In the genomic region with DNA sequence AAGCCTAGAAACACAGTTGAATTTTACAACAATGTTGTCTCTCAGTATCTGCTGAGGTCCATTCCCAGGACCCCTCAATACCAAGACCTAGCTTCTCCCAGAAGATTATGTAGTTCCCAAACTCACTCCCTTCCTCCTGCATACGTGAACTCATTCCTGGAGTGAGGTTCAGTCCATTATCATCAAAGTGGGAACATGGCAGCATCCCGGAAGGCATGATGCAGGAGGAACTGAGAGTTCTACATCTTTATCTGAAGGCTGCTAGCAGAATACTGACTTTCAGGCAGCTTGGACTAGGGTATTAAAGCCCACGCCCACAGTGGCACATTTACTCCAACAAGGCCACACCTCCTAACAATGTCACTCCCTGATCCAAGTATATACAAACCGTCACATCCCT, we compare ENCODE assay signal across 34 mouse cellular contexts.
"Had no signal": no experiment of that assay in that cellular context is flagged by ENCODE, and none has a peak within 500 bp of the region (broad histone marks: within the 10 kb centered on the region; RNA-seq: fewer than 3 reads in every experiment).

No protein-coding gene starts in this region.

- H3K9me3 ChIP-seq: heart, embryonic 12.5 days; heart, embryonic 13.5 days; heart, embryonic 15.5 days; hindbrain, embryonic 10.5 days; hindbrain, embryonic 12.5 days; hindbrain, embryonic 13.5 days; hindbrain, embryonic 15.5 days; intestine, embryonic 15.5 days; kidney, embryonic 15.5 days had no signal

- H3K9ac ChIP-seq: heart, embryonic 12.5 days; heart, embryonic 13.5 days; heart, embryonic 15.5 days; hindbrain, embryonic 12.5 days; hindbrain, embryonic 13.5 days; hindbrain, embryonic 14.5 days; hindbrain, embryonic 15.5 days; intestine, embryonic 15.5 days; kidney, embryonic 15.5 days had no signal

- H3K4me2 ChIP-seq: heart, embryonic 11.5 days; heart, embryonic 12.5 days; heart, embryonic 13.5 days; heart, embryonic 15.5 days; hindbrain, embryonic 12.5 days; hindbrain, embryonic 13.5 days; hindbrain, embryonic 14.5 days; hindbrain, embryonic 15.5 days; intestine, embryonic 15.5 days; kidney, embryonic 15.5 days had no signal

- H3K27me3 ChIP-seq: heart, embryonic 12.5 days; heart, embryonic 15.5 days; hindbrain, embryonic 12.5 days; hindbrain, embryonic 13.5 days; hindbrain, embryonic 15.5 days; intestine, embryonic 15.5 days; kidney, embryonic 15.5 days had no signal

- H3K27ac ChIP-seq: heart, embryonic 13.5 days; heart, embryonic 15.5 days; hindbrain, embryonic 10.5 days; hindbrain, embryonic 12.5 days; hindbrain, embryonic 13.5 days; hindbrain, embryonic 14.5 days; hindbrain, embryonic 15.5 days; hindbrain, postnatal 0 days; intestine, embryonic 15.5 days; kidney, embryonic 15.5 days; kidney, postnatal 0 days; layer of hippocampus, adult 2 months; left cerebral cortex, adult 2 months had no signal

- H3K4me1 ChIP-seq: intestine, embryonic 15.5 days had no signal

- H3K4me3 ChIP-seq: heart, embryonic 12.5 days; heart, embryonic 13.5 days; heart, embryonic 15.5 days; hindbrain, embryonic 10.5 days; hindbrain, embryonic 12.5 days; hindbrain, embryonic 13.5 days; hindbrain, embryonic 15.5 days; intestine, embryonic 15.5 days; kidney, embryonic 15.5 days; layer of hippocampus, adult 2 months; left cerebral cortex, adult 2 months had no signal

- DNase-seq: heart, postnatal 10 days; heart, postnatal 36 days; heart, postnatal 4 days; kidney, adult 11 months; kidney, adult 18-20 months; kidney, adult 2 months; kidney, adult 8-10 months; kidney, adult 9 months; kidney, postnatal 10 days; kidney, postnatal 14 days; kidney, postnatal 25 days; kidney, postnatal 36 days; kidney, postnatal 4 days; layer of hippocampus, adult 9-11 months; layer of hippocampus, postnatal 36 days had no signal

- ATAC-seq: hindbrain, embryonic 16.5 days; hindbrain, postnatal 0 days; inflammation-experienced regulatory T-cells, adult 6 months; intestine, embryonic 15.5 days; intestine, embryonic 16.5 days; intestine, postnatal 0 days had no signal

- H3K36me3 ChIP-seq: heart, embryonic 12.5 days; heart, embryonic 13.5 days; heart, embryonic 15.5 days; hindbrain, embryonic 10.5 days; hindbrain, embryonic 12.5 days; hindbrain, embryonic 13.5 days; hindbrain, embryonic 15.5 days; intestine, embryonic 15.5 days; kidney, embryonic 15.5 days had no signal
